Mouse (Mus musculus): Measurements from ENCODE around the gene Gm10338. TPM values are rescaled to one million over a fixed set of nuclear protein-coding genes. Genes with fewer than 3 reads are reported as not detected.
"Not testable (repeated sequence)": the region's sequence is repeated elsewhere in the genome, so short reads cannot be mapped to it uniquely, and the experiment has no call there.

Gene Gm10338
- total RNA-seq (2014; fragmentation: Nextera tagmentation) (not detected in 2 replicates), total RNA-seq (2017) (not detected in 2 replicates), polyA plus RNA-seq (2012) (not detected in 2 replicates)

GRCm38 (mm10) chr14:7595492-7595891 lies at the start of gene Gm10338:
TSS of gene Gm10338 (minus strand) at chr14:7595592.
- not testable (repeated sequence) for H3K9me3 ChIP-seq (replicated peaks); H3K4me1 ChIP-seq (ENCODE audit: insufficient read depth, low read depth, low read length); H3K27me3 ChIP-seq (ENCODE audit: insufficient read depth, low read length); H3K4me3 ChIP-seq (ENCODE audit: low read depth, low read length); DNase-seq (ENCODE audit: low spot score); ATAC-seq (ENCODE audit: extremely low read depth, insufficient number of reproducible peaks, low FRiP score, poor library complexity, severe bottlenecking); H3K36me3 ChIP-seq (replicated peaks)

GRCm38 (mm10) chr14:7643872-7644271 lies 48.5 kb upstream of the Gm10338 start, which contains the start of gene Gm10128:
TSS of gene Gm10128 (minus strand) at chr14:7643972.
- H3K4me3 ChIP-seq (ENCODE audit: low read depth, low read length); ATAC-seq (ENCODE audit: extremely low read depth, insufficient number of reproducible peaks, low FRiP score, poor library complexity, severe bottlenecking): not testable (repeated sequence)

DNA sequence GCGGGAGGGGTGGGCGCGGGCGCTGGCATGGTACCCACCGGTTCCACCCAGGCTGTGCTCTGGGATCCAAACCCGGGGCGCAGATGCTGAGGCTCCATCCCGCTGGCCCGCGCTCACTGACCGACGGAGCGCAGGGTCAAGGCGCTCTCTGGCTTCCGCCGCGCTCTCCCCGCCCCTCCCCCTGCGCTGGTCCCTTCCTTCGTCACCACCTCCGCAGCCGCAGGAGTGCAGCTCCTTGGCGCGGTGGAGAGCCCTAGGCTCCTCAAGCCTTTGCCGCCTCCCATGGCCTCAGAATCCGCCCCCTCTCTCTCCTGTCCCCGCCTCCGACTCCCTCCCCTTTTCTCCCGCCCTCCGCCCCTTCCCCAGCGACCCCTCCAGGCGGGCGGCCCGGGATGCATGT lies 27.0 kb downstream of the Gm10338 start, which contains the start of gene Gm3558:
Gene Gm3558, minus strand, starts transcription at position 185 of the 400 bp plus-strand sequence.
- not testable (repeated sequence) for DNase-seq (ENCODE audit: low spot score); H3K27me3 ChIP-seq (ENCODE audit: insufficient read depth, low read length); H3K36me3 ChIP-seq (replicated peaks); H3K4me3 ChIP-seq (ENCODE audit: low read depth, low read length); ATAC-seq (ENCODE audit: extremely low read depth, insufficient number of reproducible peaks, low FRiP score, poor library complexity, severe bottlenecking); H3K9me3 ChIP-seq (replicated peaks); H3K4me1 ChIP-seq (ENCODE audit: insufficient read depth, low read depth, low read length)

More at GRCm38 (mm10) chr14:7643872-7644271, 48.5 kb upstream of the Gm10338 start, which contains the start of gene Gm10128:
- not testable (repeated sequence) for H3K4me1 ChIP-seq (ENCODE audit: insufficient read depth, low read depth, low read length); H3K27me3 ChIP-seq (ENCODE audit: insufficient read depth, low read length); DNase-seq (ENCODE audit: low spot score); H3K36me3 ChIP-seq (replicated peaks); H3K9me3 ChIP-seq (replicated peaks)

DNA sequence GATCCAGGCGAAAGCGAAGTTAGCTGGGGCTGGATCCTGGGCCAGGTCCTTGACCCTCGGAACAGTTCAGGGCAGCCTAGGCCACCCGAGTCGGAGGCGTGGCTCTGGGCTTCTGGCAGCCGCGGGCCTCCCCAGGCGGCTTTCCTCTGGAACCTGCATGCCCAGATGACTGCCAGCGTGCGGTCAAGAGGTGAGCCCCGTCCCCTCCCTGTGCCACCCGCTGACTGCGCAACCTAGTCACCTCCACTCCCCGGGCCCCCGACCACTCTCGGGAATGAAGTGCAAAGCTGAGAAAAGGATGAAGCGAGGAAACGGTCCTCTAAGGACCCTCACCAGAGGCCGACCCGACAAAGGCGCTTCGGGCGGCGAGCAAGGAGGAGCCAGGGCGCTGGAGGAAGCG lies 27.5 kb downstream of the Gm10338 start:
- H3K4me3 ChIP-seq (ENCODE audit: low read depth, low read length); H3K9me3 ChIP-seq (replicated peaks); H3K36me3 ChIP-seq (replicated peaks); H3K4me1 ChIP-seq (ENCODE audit: insufficient read depth, low read depth, low read length); ATAC-seq (ENCODE audit: extremely low read depth, insufficient number of reproducible peaks, low FRiP score, poor library complexity, severe bottlenecking); DNase-seq (ENCODE audit: low spot score); H3K27me3 ChIP-seq (ENCODE audit: insufficient read depth, low read length): not testable (repeated sequence)

GRCm38 (mm10) chr14:7567266-7567665 lies 28.1 kb downstream of the Gm10338 start:
- H3K4me1 ChIP-seq (ENCODE audit: insufficient read depth, low read depth, low read length); DNase-seq (ENCODE audit: low spot score); H3K9me3 ChIP-seq (replicated peaks); H3K4me3 ChIP-seq (ENCODE audit: low read depth, low read length); ATAC-seq (ENCODE audit: extremely low read depth, insufficient number of reproducible peaks, low FRiP score, poor library complexity, severe bottlenecking); H3K27me3 ChIP-seq (ENCODE audit: insufficient read depth, low read length); H3K36me3 ChIP-seq (replicated peaks): not testable (repeated sequence)

Other genes starting within 250 kb of the Gm10338 start
- not detected in 2 replicates for gene Gm8374, start 230.5 kb downstream of the Gm10338 start, total RNA-seq (2014; fragmentation: Nextera tagmentation)
- 0.23 and 0.27 TPM in 2 replicates for gene Gm8374, start 230.5 kb downstream of the Gm10338 start, total RNA-seq (2017)
- not detected in 2 replicates for gene Gm8374, start 230.5 kb downstream of the Gm10338 start, polyA plus RNA-seq (2012)
- not detected in 2 replicates for gene Gm3755, start 144.7 kb downstream of the Gm10338 start, total RNA-seq (2014; fragmentation: Nextera tagmentation)
- 0.12 TPM in 1 of 2 replicates, not detected in the other for gene Gm3755, start 144.7 kb downstream of the Gm10338 start, total RNA-seq (2017)
- not detected in 2 replicates for gene Gm3755, start 144.7 kb downstream of the Gm10338 start, polyA plus RNA-seq (2012)
- not detected in 2 replicates for gene Gm3752, start 111.8 kb downstream of the Gm10338 start, total RNA-seq (2014; fragmentation: Nextera tagmentation)
- gene Gm3752, start 111.8 kb downstream of the Gm10338 start, total RNA-seq (2017) = not detected in 2 replicates
- gene Gm3752, start 111.8 kb downstream of the Gm10338 start, polyA plus RNA-seq (2012) = not detected in 2 replicates
- not detected in 2 replicates for gene Gm3558, start 27.0 kb downstream of the Gm10338 start, total RNA-seq (2014; fragmentation: Nextera tagmentation)
- 0.05 TPM in 1 of 2 replicates, not detected in the other for gene Gm3558, start 27.0 kb downstream of the Gm10338 start, total RNA-seq (2017)
- not detected in 2 replicates for gene Gm3558, start 27.0 kb downstream of the Gm10338 start, polyA plus RNA-seq (2012)
- gene Gm10128, start 48.4 kb upstream of the Gm10338 start, total RNA-seq (2014; fragmentation: Nextera tagmentation) = not detected in 2 replicates
- gene Gm10128, start 48.4 kb upstream of the Gm10338 start, total RNA-seq (2017) = not detected in 2 replicates
- not detected in 2 replicates for gene Gm10128, start 48.4 kb upstream of the Gm10338 start, polyA plus RNA-seq (2012)
- gene Gm26661, start 196.0 kb upstream of the Gm10338 start, total RNA-seq (2014; fragmentation: Nextera tagmentation) = not detected in 2 replicates
- gene Gm26661, start 196.0 kb upstream of the Gm10338 start, total RNA-seq (2017) = not detected in 2 replicates
- gene Gm26661, start 196.0 kb upstream of the Gm10338 start, polyA plus RNA-seq (2012) = not detected in 2 replicates
- 1.7 and 1.8 TPM in 2 replicates for gene Flnb, start 222.4 kb upstream of the Gm10338 start, total RNA-seq (2014; fragmentation: Nextera tagmentation)
- 2.0 and 2.4 TPM in 2 replicates for gene Flnb, start 222.4 kb upstream of the Gm10338 start, total RNA-seq (2017)
- 0.22 and 0.43 TPM in 2 replicates for gene Flnb, start 222.4 kb upstream of the Gm10338 start, polyA plus RNA-seq (2012)

All from G1E (cell line).